Mouse (Mus musculus): ENCODE results near the gene Chst15. TPM values are rescaled to one million over a fixed set of nuclear protein-coding genes. Genes with fewer than 3 reads are reported as not detected.

The Chst15 gene
- total RNA-seq, 2 experiments from 2014 or later, result 38.5 to 39.6 TPM

- no peak for DNase-seq (ENCODE audit: low spot score in 2 of 2)
Observed at GRCm38 (mm10) chr7:132267721-132268498, 49.1 kb downstream of the Chst15 start.

GRCm38 (mm10) chr7:132264763-132265162 is 52.3 kb downstream of the Chst15 start:
- no peak for DNase-seq (ENCODE audit: low spot score in 2 of 2)

GRCm38 (mm10) chr7:132263186-132263585 is 53.8 kb downstream of the Chst15 start:
- no peak for DNase-seq (ENCODE audit: low spot score in 2 of 2)

- DNase-seq (ENCODE audit: low spot score in 2 of 2), result no peak
Observed at GRCm38 (mm10) chr7:132262696-132263095, 54.3 kb downstream of the Chst15 start.

GRCm38 (mm10) chr7:132261885-132262284 is 55.1 kb downstream of the Chst15 start:
- no peak for DNase-seq (ENCODE audit: low spot score in 2 of 2)

GRCm38 (mm10) chr7:132260632-132261031 is 56.4 kb downstream of the Chst15 start:
- DNase-seq (ENCODE audit: low spot score in 2 of 2), result no peak

GRCm38 (mm10) chr7:132258817-132259216 is 58.2 kb downstream of the Chst15 start:
- DNase-seq (ENCODE audit: low spot score in 2 of 2), result no peak

GRCm38 (mm10) chr7:132258216-132258615 is 58.8 kb downstream of the Chst15 start:
- no peak for DNase-seq (ENCODE audit: low spot score in 2 of 2)

- peak; percentile 66 to 80 for DNase-seq (ENCODE audit: low spot score in 2 of 2)
Observed at GRCm38 (mm10) chr7:132253513-132253912, 63.5 kb downstream of the Chst15 start.

GRCm38 (mm10) chr7:132253078-132253477 is 64.0 kb downstream of the Chst15 start:
- DNase-seq (ENCODE audit: low spot score in 2 of 2), result no peak

- no peak for DNase-seq (ENCODE audit: low spot score in 2 of 2)
Observed at GRCm38 (mm10) chr7:132249563-132250119, 67.4 kb downstream of the Chst15 start.

- DNase-seq (ENCODE audit: low spot score in 2 of 2), result peak in 1 of 2 experiments; percentile 37
Observed at GRCm38 (mm10) chr7:132247567-132247966, 69.5 kb downstream of the Chst15 start.

GRCm38 (mm10) chr7:132247091-132247490 is 69.9 kb downstream of the Chst15 start:
- DNase-seq (ENCODE audit: low spot score in 2 of 2), result no peak

GRCm38 (mm10) chr7:132245730-132246129 is 71.3 kb downstream of the Chst15 start:
- no peak for DNase-seq (ENCODE audit: low spot score in 2 of 2)

- DNase-seq (ENCODE audit: low spot score in 2 of 2), result no peak
Observed at GRCm38 (mm10) chr7:132244637-132245036, 72.4 kb downstream of the Chst15 start.

GRCm38 (mm10) chr7:132243225-132243624 is 73.8 kb downstream of the Chst15 start:
- DNase-seq (ENCODE audit: low spot score in 2 of 2), result no peak

GRCm38 (mm10) chr7:132242617-132243141 is 74.3 kb downstream of the Chst15 start:
- no peak for DNase-seq (ENCODE audit: low spot score in 2 of 2)

- DNase-seq (ENCODE audit: low spot score in 2 of 2), result no peak
Observed at GRCm38 (mm10) chr7:132238921-132239320, 78.1 kb downstream of the Chst15 start.

- DNase-seq (ENCODE audit: low spot score in 2 of 2), result no peak
Observed at GRCm38 (mm10) chr7:132237191-132237590, 79.8 kb downstream of the Chst15 start.

- no peak for DNase-seq (ENCODE audit: low spot score in 2 of 2)
Observed at GRCm38 (mm10) chr7:132236789-132237188, 80.2 kb downstream of the Chst15 start.

GRCm38 (mm10) chr7:132234250-132234649 is 82.8 kb downstream of the Chst15 start:
- DNase-seq (ENCODE audit: low spot score in 2 of 2), result no peak

GRCm38 (mm10) chr7:132233732-132234131 is 83.3 kb downstream of the Chst15 start:
- no peak for DNase-seq (ENCODE audit: low spot score in 2 of 2)

GRCm38 (mm10) chr7:132232937-132233336 is 84.1 kb downstream of the Chst15 start:
- DNase-seq (ENCODE audit: low spot score in 2 of 2), result no peak

All from left cerebral cortex, adult 18-20 months (tissue).